ENCODE assay signal across 8 mouse cellular contexts in the genomic region with DNA sequence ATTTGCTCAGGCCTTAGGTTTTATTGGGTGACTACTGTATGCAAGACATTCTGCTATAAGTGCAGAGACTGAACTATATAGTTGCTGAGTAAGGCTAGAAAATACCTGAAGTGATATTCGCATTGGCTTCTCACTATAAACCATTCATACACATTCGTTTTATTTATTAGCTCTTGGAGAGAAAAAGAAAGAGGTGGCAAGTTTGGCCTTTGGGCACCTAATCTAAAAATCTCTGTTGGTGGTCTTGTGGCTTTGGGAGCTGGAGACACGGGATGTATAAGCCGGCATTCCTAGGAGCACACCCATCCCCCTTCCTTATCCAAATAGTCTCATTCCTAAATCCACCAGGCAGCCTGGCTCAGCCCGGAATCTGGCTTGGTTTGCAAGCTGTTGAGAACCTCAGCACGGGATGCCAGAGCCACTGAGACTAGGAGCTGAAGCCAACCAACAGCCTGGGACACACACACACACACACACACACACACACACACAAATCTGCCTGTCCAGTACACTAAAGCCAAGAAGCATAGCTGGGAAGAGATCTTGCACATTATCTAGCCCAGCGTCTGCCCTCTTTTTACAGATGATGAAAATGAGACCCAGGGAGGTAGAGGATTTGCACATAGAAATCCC. TPM values are rescaled to one million over a fixed set of nuclear protein-coding genes. Genes with fewer than 3 reads are reported as not detected.
DNase-seq lines count a peak whose midpoint lies in the region; ATAC-seq and TF ChIP-seq lines count a peak whose summit lies in the region.

No protein-coding gene starts in this region.

- H3K4me1 ChIP-seq in kidney, embryonic 14.5 days (ENCODE audit: control insufficient read depth, insufficient read depth, low read length) = peaks cover 36% of the 10 kb centered on the region
- H3K4me1 ChIP-seq in embryonic facial prominence, embryonic 12.5 days = peaks cover 40% of the 10 kb centered on the region
- H3K4me1 ChIP-seq in liver, embryonic 12.5 days = peaks cover 22% of the 10 kb centered on the region
- H3K4me1 ChIP-seq in neural tube, embryonic 12.5 days = peaks cover 41% of the 10 kb centered on the region
- peaks cover 11% of the 10 kb centered on the region for H3K4me1 ChIP-seq in thymus, adult 2 months (replicated peaks; ENCODE audit: control insufficient read depth, insufficient read depth, low read length)

- peak overlapping the region; percentile 89 for H3K9ac ChIP-seq in kidney, embryonic 14.5 days (ENCODE audit: low read depth, low read length)
- H3K9ac ChIP-seq in embryonic facial prominence, embryonic 12.5 days = peak overlapping the region; percentile 93
- no peak overlapping the region; the same call in 1 of the 2 replicates for H3K9ac ChIP-seq in liver, embryonic 12.5 days
- peak overlapping the region; percentile 98 for H3K9ac ChIP-seq in neural tube, embryonic 12.5 days

- WGBS in kidney, embryonic 14.5 days = 15% methylated on average over 7 of the region's 7 CpGs
- 10% methylated on average over 7 of the region's 7 CpGs for WGBS in embryonic facial prominence, embryonic 12.5 days
- 40% methylated on average over 7 of the region's 7 CpGs for WGBS in liver, embryonic 12.5 days (ENCODE audit: insufficient replicate concordance)
- 11% methylated on average over 7 of the region's 7 CpGs for WGBS in neural tube, embryonic 12.5 days
- 88% methylated on average over 7 of the region's 7 CpGs for WGBS in thymus, adult 2 months

- peaks cover 5% of the 10 kb centered on the region; the same call in 1 of the 2 replicates for H3K36me3 ChIP-seq in kidney, embryonic 14.5 days (ENCODE audit: control insufficient read depth, insufficient read depth, low read length)
- H3K36me3 ChIP-seq in embryonic facial prominence, embryonic 12.5 days = peaks cover 8% of the 10 kb centered on the region
- no peaks in the 10 kb centered on the region for H3K36me3 ChIP-seq in liver, embryonic 12.5 days
- peaks cover 11% of the 10 kb centered on the region for H3K36me3 ChIP-seq in neural tube, embryonic 12.5 days
- no peaks in the 10 kb centered on the region for H3K36me3 ChIP-seq in thymus, adult 2 months (ENCODE audit: control insufficient read depth, insufficient read depth, low read length)

- no peak overlapping the region for H3K27ac ChIP-seq in kidney, embryonic 14.5 days (ENCODE audit: low read depth, low read length)
- peak overlapping the region; percentile 95 for H3K27ac ChIP-seq in embryonic facial prominence, embryonic 12.5 days
- H3K27ac ChIP-seq in liver, embryonic 12.5 days = no peak overlapping the region
- H3K27ac ChIP-seq in neural tube, embryonic 12.5 days = peak overlapping the region; percentile 91
- no peak overlapping the region for H3K27ac ChIP-seq in thymus, adult 2 months (ENCODE audit: control insufficient read depth, insufficient read depth, low read length)

- no peaks in the 10 kb centered on the region; the same call in 1 of the 2 replicates for H3K27me3 ChIP-seq in kidney, embryonic 14.5 days (ENCODE audit: control insufficient read depth, insufficient read depth, low read length)
- H3K27me3 ChIP-seq in embryonic facial prominence, embryonic 12.5 days = no peaks in the 10 kb centered on the region
- peaks cover 36% of the 10 kb centered on the region for H3K27me3 ChIP-seq in liver, embryonic 12.5 days (replicated peaks)
- H3K27me3 ChIP-seq in neural tube, embryonic 12.5 days (replicated peaks) = no peaks in the 10 kb centered on the region
- peaks cover 12% of the 10 kb centered on the region; the same call in 1 of the 2 replicates for H3K27me3 ChIP-seq in thymus, adult 2 months (ENCODE audit: control insufficient read depth, insufficient read depth, low read length)

- no peaks in the 10 kb centered on the region for H3K9me3 ChIP-seq in kidney, embryonic 14.5 days (ENCODE audit: control insufficient read depth, low read length)
- H3K9me3 ChIP-seq in embryonic facial prominence, embryonic 12.5 days = no peaks in the 10 kb centered on the region
- no peaks in the 10 kb centered on the region for H3K9me3 ChIP-seq in liver, embryonic 12.5 days (replicated peaks)
- H3K9me3 ChIP-seq in neural tube, embryonic 12.5 days = no peaks in the 10 kb centered on the region

- no peak for TF ChIP-seq CTCF in thymus, adult 2 months (IDR thresholded peaks at IDR 0.05; ENCODE audit: borderline replicate concordance, control insufficient read depth, extremely low read depth, insufficient read depth, low read length, poor library complexity)

- no peak for TF ChIP-seq POLR2A in thymus, adult 2 months (IDR thresholded peaks at IDR 0.05; ENCODE audit: control insufficient read depth, extremely low read depth, insufficient read depth, low read length, poor library complexity)

- H3K4me3 ChIP-seq in kidney, embryonic 14.5 days (ENCODE audit: low read length) = peak overlapping the region; percentile 89
- H3K4me3 ChIP-seq in embryonic facial prominence, embryonic 12.5 days = peak overlapping the region; percentile 78
- peak overlapping the region; percentile 61 for H3K4me3 ChIP-seq in liver, embryonic 12.5 days
- peak overlapping the region; percentile 98 for H3K4me3 ChIP-seq in neural tube, embryonic 12.5 days
- no peak overlapping the region; the same call in 1 of the 2 replicates for H3K4me3 ChIP-seq in thymus, adult 2 months (ENCODE audit: control insufficient read depth, insufficient read depth, low read length)

- no peak for DNase-seq in kidney, adult 11 months
- DNase-seq in heart, adult 9 months (ENCODE audit: low spot score in 2 of 2) = peak; percentile 54 to 66
- DNase-seq in kidney, postnatal 14 days = peak; percentile 34
- no peak for DNase-seq in thymus, adult 2 months

- ATAC-seq in kidney, embryonic 14.5 days (ENCODE audit: low FRiP score, low TSS enrichment) = no peak
- ATAC-seq in embryonic facial prominence, embryonic 12.5 days (ENCODE audit: insufficient number of reproducible peaks, insufficient read depth, low FRiP score, low TSS enrichment) = no peak
- ATAC-seq in liver, embryonic 12.5 days = no peak
- ATAC-seq in neural tube, embryonic 12.5 days (ENCODE audit: low FRiP score, low read depth) = peak; percentile 14; the same call in 1 of the 2 replicates

- peak overlapping the region; percentile 70 for H3K4me2 ChIP-seq in kidney, embryonic 14.5 days (replicated peaks; ENCODE audit: low read depth, low read length)
- peak overlapping the region; percentile 73 for H3K4me2 ChIP-seq in embryonic facial prominence, embryonic 12.5 days (replicated peaks)
- H3K4me2 ChIP-seq in liver, embryonic 12.5 days = peak overlapping the region; percentile 68
- peak overlapping the region; percentile 72 for H3K4me2 ChIP-seq in neural tube, embryonic 12.5 days (replicated peaks)

RNA-seq across cellular contexts. Expression of gene Rnd3, which starts 3.0 kb away (rescaled TPM):
- polyA plus RNA-seq in kidney, embryonic 14.5 days (2014; fragmentation: Nextera tagmentation; extraction: Ambion mirVana) = 23.8 and 41.5 TPM in 2 replicates
- polyA plus RNA-seq in embryonic facial prominence, embryonic 12.5 days (2016; fragmentation: Nextera tagmentation; extraction: Ambion mirVana) = 158 and 164 TPM in 2 replicates
- polyA plus RNA-seq in liver, embryonic 12.5 days (2016; fragmentation: Nextera tagmentation; extraction: Ambion mirVana) = 17.8 and 18.1 TPM in 2 replicates
- polyA plus RNA-seq in neural tube, embryonic 12.5 days (2016; fragmentation: Nextera tagmentation; extraction: Ambion mirVana) = 257 and 270 TPM in 2 replicates
- 0.83 and 1.0 TPM in 2 replicates for polyA plus RNA-seq in thymus, adult 2 months (2012; rRNA removed)

Comparison
In these comparisons a context has a peak if more than half of its experiments do, and no peak if none do; other contexts are left out.
1. DNase-seq: peak in heart, adult 9 months (2 of 2) and kidney, postnatal 14 days (single experiment); none in kidney, adult 11 months (single experiment) and thymus, adult 2 months (single experiment).
2. H3K27ac ChIP-seq: peak in embryonic facial prominence, embryonic 12.5 days (single experiment) and neural tube, embryonic 12.5 days (single experiment); none in kidney, embryonic 14.5 days (single experiment), liver, embryonic 12.5 days (single experiment) and thymus, adult 2 months (single experiment).
3. Peak in every context shown above with its lines, with median percentiles within 50 percentile points of each other: H3K4me2 ChIP-seq.